Mouse (Mus musculus) liver, postnatal 0 days (tissue): ENCODE measurements around the gene Prss28. TPM values are rescaled to one million over a fixed set of nuclear protein-coding genes. Genes with fewer than 3 reads are reported as not detected.

ENCODE experiments used
- ATAC-seq: fragments of 200-750 bp; cut with Nextera tagmentation; 2 replicates; pipeline ENCODE4 v1.8.0; 2017; ENCODE audit warnings: mild to moderate bottlenecking, moderate library complexity
- DNase-seq: peaks from one replicate; pipeline ENCODE4 v3.0.0-alpha.2; 2016
- H3K27ac ChIP-seq: fragments of 300-500 bp; sonication (generic); 2 replicates; pipeline ENCODE4 v1.5.1; 2014; ENCODE audit warnings: antibody characterized with exemption, moderate library complexity, mild to moderate bottlenecking, low read depth
- H3K27me3 ChIP-seq: fragments of 300-500 bp; sonication (generic); 2 replicates; pipeline ENCODE4 v1.6.1; 2014; ENCODE audit warnings: low read length, control low read depth, mixed read lengths; ENCODE audit not compliant: insufficient read depth
- H3K36me3 ChIP-seq: fragments of 300-500 bp; sonication (generic); replicated peaks from 2 replicates; pipeline ENCODE4 v1.6.1; 2014; ENCODE audit warnings: mild to moderate bottlenecking, control low read depth, low read length, moderate library complexity, mixed read lengths; ENCODE audit not compliant: insufficient read depth
- H3K4me1 ChIP-seq: fragments of 300-500 bp; sonication (generic); 2 replicates; pipeline ENCODE4 v1.6.1; 2014; ENCODE audit warnings: antibody characterized with exemption, mild to moderate bottlenecking, control low read depth; ENCODE audit not compliant: insufficient read depth
- H3K4me2 ChIP-seq: fragments of 300-500 bp; sonication (generic); 2 replicates; pipeline ENCODE4 v1.6.1; 2014; ENCODE audit warnings: low read depth, mild to moderate bottlenecking, low read length, moderate library complexity, mixed read lengths
- H3K4me3 ChIP-seq: fragments of 300-500 bp; sonication (generic); 2 replicates; pipeline ENCODE4 v1.5.1; 2014; ENCODE audit warnings: low read depth, low read length
- H3K9ac ChIP-seq: fragments of 300-500 bp; sonication (generic); replicated peaks from 2 replicates; pipeline ENCODE4 v1.6.1; 2014; ENCODE audit warnings: mild to moderate bottlenecking, moderate library complexity
- H3K9me3 ChIP-seq: fragments of 300-500 bp; sonication (generic); 2 replicates; pipeline ENCODE4 v1.6.1; 2016; ENCODE audit warnings: mild to moderate bottlenecking, control low read depth, low read length, mixed read lengths
- CTCF ChIP-seq: sonication (generic); IDR thresholded peaks from 2 replicates; pipeline ENCODE4 v1.5.1; 2016; ENCODE audit warnings: antibody characterized with exemption, low read depth
- EP300 ChIP-seq: IDR thresholded peaks from 2 replicates; pipeline ENCODE4 v1.6.1; 2016; ENCODE audit warnings: antibody characterized with exemption, low read depth, mild to moderate bottlenecking
- WGBS: fragments of 180-500 bp; shearing (Covaris S2); extraction: QIAGEN DNeasy Blood & Tissue Kit; methylation state at CpG from one replicate; pipeline ENCODE4 v1.1.7; 2014; ENCODE audit not compliant: insufficient replicate concordance; 5-methylcytosine and 5-hydroxymethylcytosine counted together
- polyA plus RNA-seq: library from polyadenylated mRNA; unstranded; fragments of >200 nt; fragmentation: Nextera tagmentation; extraction: Ambion mirVana; gene quantifications from 2 replicates; pipeline ENCODE4 v1.2.1, GENCODE M21; 2015

Gene Prss28
- polyA plus RNA-seq, 1 experiment from 2014 or later: not detected

- no peak overlapping the region for H3K9ac ChIP-seq
- no peak for TF ChIP-seq EP300
- no peak for TF ChIP-seq CTCF
- 0 out of 2 replicates have a peak, but pooled peaks cover 2% of the 10 kb centered on the region for H3K27me3 ChIP-seq
- no peaks in the 10 kb centered on the region for H3K4me1 ChIP-seq
- ATAC-seq (no peak), DNase-seq (no peak)
- H3K27ac ChIP-seq: no peak overlapping the region
- 33% methylated on average over 5 of the region's 5 CpGs for WGBS
- no peak overlapping the region for H3K4me2 ChIP-seq
- no peaks in the 10 kb centered on the region for H3K9me3 ChIP-seq
- H3K36me3 ChIP-seq: no peaks in the 10 kb centered on the region
- H3K4me3 ChIP-seq: no peak overlapping the region
These were observed 15.0 kb upstream of the Prss28 start for GRCm38 (mm10) chr17:25293495-25293894.

- no peak overlapping the region for H3K4me2 ChIP-seq
- H3K9me3 ChIP-seq: no peaks in the 10 kb centered on the region
- no peak overlapping the region for H3K9ac ChIP-seq
- no peak overlapping the region for H3K4me3 ChIP-seq
- no peaks in the 10 kb centered on the region for H3K36me3 ChIP-seq
- WGBS: 50% methylated on average over 1 of the region's 1 CpGs
- DNase-seq: no peak
- no peak overlapping the region for H3K27ac ChIP-seq
- H3K4me1 ChIP-seq: no peaks in the 10 kb centered on the region
- ATAC-seq: no peak
- 0 out of 2 replicates have a peak, but pooled peaks cover 2% of the 10 kb centered on the region for H3K27me3 ChIP-seq
- TF ChIP-seq EP300 (no peak), CTCF (no peak)
These were observed 14.3 kb upstream of the Prss28 start for GRCm38 (mm10) chr17:25294111-25294510.

- no peak for TF ChIP-seq CTCF
- TF ChIP-seq EP300: no peak
- no peak for ATAC-seq
- 69% methylated on average over 5 of the region's 5 CpGs for WGBS
- H3K4me2 ChIP-seq: no peak within 1 kb of the TSS
- no peaks in the 10 kb centered on the region for H3K9me3 ChIP-seq
- DNase-seq: no peak
- 0 out of 2 replicates have a peak, but pooled peaks cover 2% of the 10 kb centered on the region for H3K27me3 ChIP-seq
- H3K4me1 ChIP-seq: no peaks in the 10 kb centered on the region
- no peaks in the 10 kb centered on the region for H3K36me3 ChIP-seq
- H3K27ac ChIP-seq: no peak within 1 kb of the TSS
- no peak within 1 kb of the TSS for H3K9ac ChIP-seq
- H3K4me3 ChIP-seq: no peak within 1 kb of the TSS
These were observed 10.4 kb upstream of the Prss28 start, which contains the start of gene Prss34 for GRCm38 (mm10) chr17:25298094-25298493. Gene Prss34, plus strand, starts transcription at chr17:25298394.

GRCm38 (mm10) chr17:25318354-25318753, 9.9 kb downstream of the Prss28 start, which contains the start of gene Prss29:
Gene Prss29, plus strand, starts transcription at chr17:25318654.
- 65% methylated on average over 5 of the region's 5 CpGs for WGBS
- no peak for DNase-seq
- no peaks in the 10 kb centered on the region for H3K27me3 ChIP-seq
- no peak within 1 kb of the TSS for H3K27ac ChIP-seq
- TF ChIP-seq CTCF (no peak), EP300 (no peak)
- no peak for ATAC-seq
- no peaks in the 10 kb centered on the region for H3K36me3 ChIP-seq
- H3K9ac ChIP-seq: no peak within 1 kb of the TSS
- H3K9me3 ChIP-seq: no peaks in the 10 kb centered on the region
- no peak within 1 kb of the TSS for H3K4me3 ChIP-seq
- no peaks in the 10 kb centered on the region for H3K4me1 ChIP-seq
- no peak within 1 kb of the TSS for H3K4me2 ChIP-seq

DNA sequence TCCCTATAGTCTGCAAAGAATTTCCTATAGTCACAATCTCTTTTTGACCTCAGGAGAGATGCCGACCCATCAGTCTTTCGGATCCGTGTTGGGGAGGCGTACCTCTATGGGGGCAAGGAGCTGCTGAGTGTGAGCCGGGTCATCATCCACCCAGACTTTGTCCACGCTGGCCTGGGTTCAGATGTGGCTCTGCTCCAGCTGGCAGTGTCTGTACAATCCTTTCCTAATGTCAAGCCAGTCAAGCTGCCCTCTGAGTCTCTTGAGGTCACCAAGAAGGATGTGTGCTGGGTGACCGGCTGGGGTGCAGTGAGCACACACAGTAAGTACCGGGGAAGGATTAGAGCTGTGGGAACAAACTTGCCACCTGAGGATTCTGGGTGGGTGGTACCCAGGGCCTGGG, 12.4 kb downstream of the Prss28 start:
- DNase-seq (no peak), ATAC-seq (no peak)
- H3K9ac ChIP-seq: no peak overlapping the region
- no peaks in the 10 kb centered on the region for H3K9me3 ChIP-seq
- no peaks in the 10 kb centered on the region for H3K27me3 ChIP-seq
- no peaks in the 10 kb centered on the region for H3K4me1 ChIP-seq
- H3K4me3 ChIP-seq: no peak overlapping the region
- TF ChIP-seq CTCF (no peak), EP300 (no peak)
- no peak overlapping the region for H3K4me2 ChIP-seq
- no peak overlapping the region for H3K27ac ChIP-seq
- WGBS: 79% methylated on average over 8 of the region's 8 CpGs
- H3K36me3 ChIP-seq: no peaks in the 10 kb centered on the region

- DNase-seq (no peak), ATAC-seq (peak; percentile 62; the same call in 1 of the 2 replicates)
- H3K27ac ChIP-seq: no peak overlapping the region
- H3K9me3 ChIP-seq: no peaks in the 10 kb centered on the region
- H3K4me1 ChIP-seq: no peaks in the 10 kb centered on the region
- H3K36me3 ChIP-seq: no peaks in the 10 kb centered on the region
- H3K9ac ChIP-seq: no peak overlapping the region
- no peak for TF ChIP-seq CTCF
- no peak for TF ChIP-seq EP300
- no peaks in the 10 kb centered on the region for H3K27me3 ChIP-seq
- 10% methylated on average over 2 of the region's 2 CpGs for WGBS
- H3K4me2 ChIP-seq: no peak overlapping the region
- no peak overlapping the region for H3K4me3 ChIP-seq
These were observed 14.5 kb downstream of the Prss28 start for GRCm38 (mm10) chr17:25322930-25323329.
